Mouse (Mus musculus): ENCODE measurements around the gene Gm20441.
A peak's percentile ranks its signal among the peaks of the same experiment; 100 is the strongest.
"Not testable (repeated sequence)": the region's sequence is repeated elsewhere in the genome, so short reads cannot be mapped to it uniquely, and the experiment has no call there.

Gene Gm20441

GRCm38 (mm10) chr10:75779206-75780174 is 1.3 kb downstream of the Gm20441 start:
- DNase-seq: no peak

GRCm38 (mm10) chr10:75777885-75778284 is 2.9 kb downstream of the Gm20441 start:
- no peak for DNase-seq

- no peak for DNase-seq
Observed at GRCm38 (mm10) chr10:75776562-75776961, 4.2 kb downstream of the Gm20441 start.

- DNase-seq: no peak
Observed at GRCm38 (mm10) chr10:75774587-75774986, 6.2 kb downstream of the Gm20441 start.

- DNase-seq: no peak
Observed at GRCm38 (mm10) chr10:75774102-75774501, 6.7 kb downstream of the Gm20441 start.

GRCm38 (mm10) chr10:75772795-75773664 is 7.7 kb downstream of the Gm20441 start, which contains the start of gene Ddt:
Ddt (minus strand) TSS chr10:75773414.
- DNase-seq: peak; percentile 74 to 78

GRCm38 (mm10) chr10:75767756-75768155 is 13.0 kb downstream of the Gm20441 start:
- not testable (repeated sequence) for DNase-seq

GRCm38 (mm10) chr10:75766856-75767255 is 13.9 kb downstream of the Gm20441 start:
- no peak for DNase-seq

GRCm38 (mm10) chr10:75764519-75765473 is 16.0 kb downstream of the Gm20441 start:
- DNase-seq: peak; percentile 27 to 65

GRCm38 (mm10) chr10:75763682-75764518 is 16.9 kb downstream of the Gm20441 start, which contains the start of gene Cabin1:
Cabin1 (minus strand) TSS chr10:75764341.
- DNase-seq: peak; percentile 92 to 93

GRCm38 (mm10) chr10:75762413-75762812 is 18.3 kb downstream of the Gm20441 start:
- no peak for DNase-seq

GRCm38 (mm10) chr10:75760311-75760710 is 20.4 kb downstream of the Gm20441 start:
- DNase-seq: no peak

- no peak for DNase-seq
Observed at GRCm38 (mm10) chr10:75756719-75757118, 24.0 kb downstream of the Gm20441 start.

- DNase-seq: peak; percentile 40 to 77
Observed at GRCm38 (mm10) chr10:75744017-75744416, 36.7 kb downstream of the Gm20441 start.

- no peak for DNase-seq
Observed at GRCm38 (mm10) chr10:75743369-75743768, 37.4 kb downstream of the Gm20441 start.

- DNase-seq: no peak
Observed at GRCm38 (mm10) chr10:75740866-75741265, 39.9 kb downstream of the Gm20441 start.

GRCm38 (mm10) chr10:75725449-75725848 is 55.3 kb downstream of the Gm20441 start:
- DNase-seq: no peak

Data from spleen, adult 18-20 months (tissue).